Mouse (Mus musculus): ENCODE measurements around the gene Dync1i2. TPM values are rescaled to one million over a fixed set of nuclear protein-coding genes. Genes with fewer than 3 reads are reported as not detected.

The Dync1i2 gene
- total RNA-seq, 2 experiments from 2014 or later, result 44.4 to 45.1 TPM

DNA sequence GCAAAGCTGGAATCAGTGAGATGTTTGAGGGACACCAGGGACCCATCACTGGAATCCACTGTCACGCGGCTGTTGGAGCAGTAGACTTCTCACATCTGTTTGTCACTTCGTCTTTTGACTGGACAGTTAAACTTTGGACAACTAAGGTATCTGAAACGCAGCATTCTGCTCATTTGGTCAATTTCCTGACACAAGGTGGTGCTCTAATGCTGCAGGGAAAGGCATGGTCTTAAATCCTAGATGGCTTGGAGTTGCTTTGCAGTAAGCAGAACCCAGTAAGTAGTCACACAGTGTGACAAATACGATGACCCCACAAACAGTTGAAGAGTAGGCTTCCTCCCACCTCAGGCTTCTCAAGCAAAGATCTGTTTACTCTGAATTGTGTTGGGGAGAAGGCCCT, 39.3 kb downstream of the Dync1i2 start:
- intact Hi-C loops (cut with DNase I; ENCODE audit: low total_unique reads), result loop anchor here (5.0 kb wide), 1 partner anchor 296 kb away; the partner anchor contains the start of gene Dlx2
- DNase-seq, result no peak

DNA sequence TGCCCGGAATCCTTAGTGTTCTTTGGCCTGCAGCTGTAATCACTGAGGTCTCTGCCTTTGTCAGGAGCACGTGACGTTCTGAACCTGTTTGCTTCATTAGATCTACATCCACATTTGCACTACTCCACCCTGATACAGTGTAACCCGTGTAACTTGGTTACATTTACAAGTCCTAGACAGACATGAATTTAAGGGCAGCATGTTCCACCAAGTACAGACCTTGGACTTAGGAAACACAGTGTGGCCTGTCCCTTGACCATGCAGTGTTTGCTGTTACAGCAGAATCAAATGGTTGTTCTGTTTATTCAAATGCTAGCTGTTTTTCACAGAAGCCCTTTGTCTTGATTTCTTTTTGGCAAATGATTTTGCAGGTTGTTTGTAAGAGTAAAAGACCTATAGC, 43.3 kb downstream of the Dync1i2 start:
- intact Hi-C loops (cut with DNase I; ENCODE audit: low total_unique reads), result loop anchor here (5.0 kb wide), 1 partner anchor 292 kb away; the partner anchor contains the start of gene Dlx2
- no peak for DNase-seq

DNA sequence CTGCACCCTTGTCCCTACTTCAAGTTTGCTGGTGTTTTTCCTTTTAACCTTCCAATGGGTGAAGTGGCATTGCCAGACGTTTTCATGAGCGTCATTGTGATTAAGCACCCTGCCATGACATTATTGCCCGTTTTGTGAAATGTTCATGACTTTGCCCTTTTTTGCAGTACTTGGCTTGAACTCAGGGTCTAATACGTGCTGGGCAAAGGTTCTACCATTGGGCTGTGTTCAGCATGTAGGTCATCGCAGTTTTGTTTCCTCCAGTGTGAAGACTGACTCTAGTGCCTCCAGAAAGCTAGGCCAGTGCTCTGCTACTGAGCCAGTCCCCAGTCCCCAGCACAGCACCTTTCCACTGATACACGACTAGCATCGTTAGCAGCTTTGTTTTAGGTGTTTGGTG, 45.1 kb downstream of the Dync1i2 start:
- no peak for DNase-seq
- intact Hi-C loops (cut with DNase I; ENCODE audit: low total_unique reads), result no loop called here

DNA sequence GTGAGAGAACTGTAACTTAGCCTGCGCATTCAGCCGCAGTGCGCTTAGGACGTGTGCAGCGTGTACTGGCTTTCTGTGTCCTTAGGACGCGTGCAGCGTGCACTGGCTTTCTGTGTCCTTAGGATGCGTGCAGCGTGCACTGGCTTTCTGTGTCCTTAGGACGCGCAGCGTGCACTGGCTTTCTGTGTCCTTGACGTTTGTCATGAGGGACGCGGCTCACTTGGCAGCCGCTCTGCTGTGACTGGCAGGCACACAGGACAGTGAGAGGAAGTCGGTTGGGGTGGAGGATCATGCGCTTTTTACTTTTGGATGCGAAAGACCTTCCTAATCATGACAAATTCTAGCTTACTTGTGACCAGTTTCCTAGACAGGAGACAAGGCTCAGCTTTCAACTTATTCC, 53.1 kb downstream of the Dync1i2 start:
- intact Hi-C loops (cut with DNase I; ENCODE audit: low total_unique reads), result no loop called here
- DNase-seq, result no peak

DNA sequence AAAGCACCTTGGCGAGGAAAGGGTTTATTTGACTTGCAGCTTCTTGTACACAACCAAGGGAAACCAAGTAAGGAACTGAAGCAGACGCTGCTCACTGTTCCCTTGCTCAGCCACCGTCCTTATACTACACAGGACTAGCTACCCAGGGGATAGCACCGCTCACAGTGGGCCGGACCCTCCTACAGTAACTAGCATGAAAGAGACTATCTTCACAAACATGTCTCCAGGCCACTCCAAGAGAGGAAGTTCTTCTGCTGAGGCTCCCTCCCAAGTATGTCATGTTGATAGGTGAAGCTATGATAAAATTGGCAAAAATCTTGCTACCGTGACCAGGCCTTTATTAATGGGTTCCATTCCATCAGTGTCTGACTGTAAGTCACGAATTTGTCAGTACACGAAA, 57.2 kb downstream of the Dync1i2 start:
- DNase-seq, result no peak
- intact Hi-C loops (cut with DNase I; ENCODE audit: low total_unique reads), result no loop called here

DNA sequence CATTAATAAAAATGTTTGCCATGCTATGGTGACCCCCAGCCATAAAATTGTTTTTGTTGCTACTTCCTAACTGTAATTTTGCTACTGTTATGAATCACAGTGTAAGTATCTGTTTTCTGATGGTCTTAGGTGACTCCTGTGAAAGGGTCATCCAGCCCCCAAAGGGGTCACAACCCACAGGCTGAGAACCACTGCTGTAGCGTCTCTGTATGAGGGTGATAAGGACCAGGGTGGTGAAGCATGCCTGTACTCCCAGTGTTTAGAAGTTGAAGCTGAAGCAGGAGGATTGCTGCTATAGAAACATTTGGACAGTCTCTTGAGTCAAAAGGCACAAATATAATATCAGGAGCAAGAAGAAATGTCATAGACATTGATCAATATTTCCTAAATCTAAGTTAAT, 57.8 kb downstream of the Dync1i2 start:
- no peak for DNase-seq
- intact Hi-C loops (cut with DNase I; ENCODE audit: low total_unique reads), result no loop called here

DNA sequence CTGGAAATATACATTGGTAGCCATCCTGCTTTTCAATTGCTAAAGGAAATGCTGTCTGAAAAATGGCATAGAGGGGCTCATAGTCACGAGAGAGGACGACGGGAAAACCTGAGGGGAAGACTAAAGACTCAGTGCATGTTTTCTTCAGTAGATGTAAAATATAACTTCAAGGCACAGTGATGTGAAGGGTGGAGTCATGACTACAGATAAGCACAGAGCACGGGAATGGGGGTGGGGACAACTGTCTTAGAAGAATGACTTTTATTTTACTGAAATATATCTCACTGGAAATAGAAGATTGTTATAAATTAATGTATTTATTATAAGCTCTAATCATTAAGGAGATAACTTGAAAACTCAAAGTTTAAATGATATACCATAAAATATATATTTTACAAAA, 58.6 kb downstream of the Dync1i2 start:
- intact Hi-C loops (cut with DNase I; ENCODE audit: low total_unique reads), result no loop called here
- no peak for DNase-seq

DNA sequence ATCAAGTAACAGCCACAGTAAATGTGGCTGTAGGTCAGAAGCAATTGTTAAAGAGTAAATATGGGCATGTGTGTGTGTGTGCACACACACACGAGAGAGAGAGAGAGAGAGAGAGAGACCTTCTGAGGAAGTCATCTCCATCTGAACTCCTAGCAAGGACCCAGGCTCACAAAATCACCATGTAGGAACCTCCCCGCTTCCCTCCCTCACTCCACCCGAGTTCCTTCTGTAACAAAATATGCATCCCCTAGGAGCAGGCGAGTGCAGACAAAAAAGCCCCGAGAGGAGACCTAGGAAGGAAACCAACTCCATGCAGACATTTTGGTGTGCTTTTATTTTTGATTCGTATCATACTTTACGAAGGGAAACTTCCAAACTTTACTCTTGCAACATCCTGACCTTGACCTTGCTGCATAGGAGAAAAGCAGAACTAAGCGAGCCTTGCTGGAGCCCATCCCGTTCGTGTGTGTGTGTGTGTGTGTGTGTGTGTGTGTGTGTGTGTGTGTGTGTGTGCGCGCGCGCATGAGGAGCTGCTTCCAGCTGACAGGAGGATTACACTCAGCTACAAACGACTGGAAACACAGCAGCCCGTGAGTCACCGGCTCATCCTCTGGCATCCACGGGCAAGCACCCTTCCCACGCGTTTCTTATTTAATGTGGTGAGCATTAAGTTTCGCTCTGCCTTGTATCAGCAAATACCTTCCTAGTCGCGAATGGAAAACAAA, 62.6 kb downstream of the Dync1i2 start:
- peak; percentile 60 for DNase-seq
- intact Hi-C loops (cut with DNase I; ENCODE audit: low total_unique reads), result no loop called here

DNA sequence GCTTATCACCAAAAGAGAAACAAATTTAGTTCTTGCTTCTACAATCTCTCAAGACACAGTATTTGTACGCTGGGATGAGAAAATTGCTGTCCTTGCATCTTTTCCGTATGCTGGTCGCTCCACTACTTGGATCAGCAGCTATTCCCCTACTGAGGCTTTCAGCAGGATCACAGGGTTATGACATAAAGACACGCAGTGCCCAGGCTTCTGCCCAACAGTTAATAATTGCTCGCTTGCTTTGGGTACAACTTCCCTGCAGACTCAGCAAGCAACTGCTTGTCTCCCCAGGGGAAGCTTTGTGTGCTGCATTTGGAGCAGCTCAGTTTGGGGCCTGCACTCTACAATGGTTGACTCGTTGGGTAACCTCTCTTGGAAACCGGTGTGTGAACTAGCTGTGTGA, 64.2 kb downstream of the Dync1i2 start:
- DNase-seq, result no peak
- intact Hi-C loops (cut with DNase I; ENCODE audit: low total_unique reads), result no loop called here

DNA sequence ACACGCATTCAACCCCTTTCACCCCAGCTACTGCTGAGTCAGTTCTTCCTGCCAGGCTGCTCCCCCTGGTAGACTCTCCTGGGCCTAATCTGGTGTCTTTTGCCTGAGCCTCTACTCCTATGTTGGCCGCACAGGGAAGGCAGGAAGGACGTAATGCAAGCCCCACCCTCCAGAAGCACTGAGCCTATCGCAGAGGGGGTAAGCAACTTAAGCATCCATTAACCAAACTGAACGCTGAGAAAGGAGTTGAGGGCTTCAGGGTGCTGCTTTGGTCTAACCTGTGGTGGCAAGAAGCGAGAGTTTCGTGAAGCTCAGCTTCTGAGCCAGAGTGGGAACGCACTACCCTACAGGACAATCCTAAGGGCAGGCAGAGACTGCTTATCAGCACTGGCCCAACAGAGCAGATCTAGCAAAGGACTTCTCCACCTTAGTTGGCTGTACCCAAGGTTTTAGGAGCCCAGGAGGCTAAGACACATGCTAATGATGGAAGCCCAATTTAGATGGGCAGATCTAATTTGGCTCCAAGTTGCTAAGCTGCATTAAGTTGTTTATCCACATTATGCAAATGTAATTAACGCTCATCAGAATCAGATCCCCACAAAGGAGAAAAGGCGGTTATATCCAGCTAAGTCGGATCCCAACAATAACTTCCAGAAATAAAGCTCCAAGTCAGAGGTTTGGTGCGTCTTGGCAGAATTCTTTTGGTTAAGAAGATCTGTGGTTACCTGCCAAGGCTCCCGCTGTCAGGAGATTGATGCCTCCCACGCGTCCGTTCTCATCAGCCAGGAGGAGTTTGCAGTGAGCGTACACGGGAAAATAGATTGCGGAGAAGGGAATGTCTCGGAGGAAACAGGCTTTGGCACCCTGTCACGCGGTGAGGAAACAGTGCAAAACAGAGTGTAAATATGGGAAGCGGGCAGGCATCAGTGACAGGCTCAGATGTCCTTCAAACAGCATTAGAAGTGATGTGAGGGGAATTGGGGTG, 67.6 kb downstream of the Dync1i2 start:
- no peak for DNase-seq
- intact Hi-C loops (cut with DNase I; ENCODE audit: low total_unique reads), result no loop called here

DNA sequence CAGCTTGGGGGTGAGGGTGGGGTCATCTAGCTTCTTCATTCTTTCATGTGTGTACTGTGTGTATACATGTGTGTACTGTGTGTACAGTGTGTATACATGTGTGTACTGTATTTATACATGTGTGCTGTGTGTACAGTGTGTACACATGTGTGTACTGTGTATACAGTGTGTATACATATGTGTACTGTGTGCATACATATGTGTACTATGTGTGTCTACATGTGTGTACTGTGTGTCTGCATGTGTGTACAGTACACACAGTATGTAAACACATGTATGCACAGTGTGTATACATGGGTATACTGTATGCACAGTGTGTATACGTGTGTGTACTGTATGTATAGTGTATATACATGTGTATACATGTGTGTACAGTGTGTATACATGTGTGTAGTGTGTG, 70.5 kb downstream of the Dync1i2 start:
- DNase-seq, result no peak
- intact Hi-C loops (cut with DNase I; ENCODE audit: low total_unique reads), result no loop called here

DNA sequence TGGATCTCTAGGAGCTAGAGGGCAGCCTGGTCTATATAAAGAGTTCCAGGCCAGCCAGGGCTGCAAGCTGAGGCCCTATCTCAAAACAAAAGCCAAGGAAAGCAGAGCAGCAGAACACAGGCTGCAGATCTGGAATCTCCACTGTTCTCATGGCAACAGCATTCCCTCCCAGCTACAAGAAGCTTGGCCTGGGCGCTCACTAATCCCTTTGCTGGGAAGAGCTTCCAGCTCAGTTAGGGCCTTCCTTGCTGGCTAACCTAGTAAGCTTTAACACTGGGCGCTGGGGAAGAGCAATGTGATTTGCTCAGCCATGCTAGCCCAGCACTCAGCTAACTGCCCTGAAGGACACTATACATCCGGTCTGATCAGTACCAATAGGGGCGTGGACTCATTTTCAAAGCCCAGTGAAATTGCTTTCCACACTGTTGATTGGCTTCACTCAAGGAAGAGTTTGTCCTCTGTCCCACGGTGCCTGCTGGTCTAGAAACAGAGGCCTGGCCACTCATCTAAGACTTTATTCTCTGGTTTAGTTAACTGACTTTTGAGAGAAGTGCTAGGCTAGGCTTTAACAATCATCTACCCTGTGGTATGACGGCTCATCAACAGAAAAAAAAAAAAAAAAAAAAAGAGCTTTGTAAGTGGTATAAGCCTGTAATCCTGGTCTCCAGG, 78.7 kb downstream of the Dync1i2 start:
- peak; percentile 18 for DNase-seq

DNA sequence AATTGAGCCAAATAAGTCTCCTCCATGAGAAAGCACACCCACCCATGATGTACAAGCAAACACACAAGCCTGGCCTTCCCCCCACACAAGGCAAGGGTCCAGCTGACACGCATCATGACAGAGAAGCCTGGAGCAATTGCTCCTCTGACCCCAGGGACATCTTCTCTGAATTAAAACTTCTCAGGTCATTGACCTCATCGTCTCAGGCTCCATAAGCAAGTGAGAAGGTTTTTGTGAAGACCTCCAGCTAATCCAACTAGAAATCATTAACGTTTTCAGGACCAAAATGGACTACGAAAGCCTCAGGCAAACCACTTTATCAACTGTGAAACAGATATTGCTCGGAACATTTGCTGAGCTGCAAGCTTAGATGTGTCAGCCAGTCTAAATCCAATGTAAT, 80.1 kb downstream of the Dync1i2 start:
- no peak for DNase-seq
- intact Hi-C loops (cut with DNase I; ENCODE audit: low total_unique reads), result no loop called here

More for the DNA sequence above, 78.7 kb downstream of the Dync1i2 start:
- intact Hi-C loops (cut with DNase I; ENCODE audit: low total_unique reads), result no loop called here

DNA sequence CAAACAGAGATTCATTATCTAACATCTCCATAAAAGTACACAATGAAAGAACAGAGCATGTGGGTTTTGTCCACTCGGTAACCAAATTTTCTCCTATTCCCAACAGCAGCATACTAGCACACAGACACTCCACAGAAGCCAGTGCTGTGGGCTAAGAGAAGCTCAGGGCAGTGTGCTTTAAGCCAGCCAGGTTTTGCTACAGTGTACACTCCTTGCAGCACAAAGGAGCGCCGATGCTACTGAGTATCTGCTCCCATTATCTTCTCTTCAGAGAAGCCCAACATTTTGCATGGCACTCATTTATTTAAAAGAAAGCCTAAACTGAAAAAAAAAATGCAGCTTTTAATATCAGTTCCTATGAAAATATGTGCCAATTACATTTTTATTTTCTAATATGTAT, 82.5 kb downstream of the Dync1i2 start:
- intact Hi-C loops (cut with DNase I; ENCODE audit: low total_unique reads), result no loop called here
- DNase-seq, result no peak

DNA sequence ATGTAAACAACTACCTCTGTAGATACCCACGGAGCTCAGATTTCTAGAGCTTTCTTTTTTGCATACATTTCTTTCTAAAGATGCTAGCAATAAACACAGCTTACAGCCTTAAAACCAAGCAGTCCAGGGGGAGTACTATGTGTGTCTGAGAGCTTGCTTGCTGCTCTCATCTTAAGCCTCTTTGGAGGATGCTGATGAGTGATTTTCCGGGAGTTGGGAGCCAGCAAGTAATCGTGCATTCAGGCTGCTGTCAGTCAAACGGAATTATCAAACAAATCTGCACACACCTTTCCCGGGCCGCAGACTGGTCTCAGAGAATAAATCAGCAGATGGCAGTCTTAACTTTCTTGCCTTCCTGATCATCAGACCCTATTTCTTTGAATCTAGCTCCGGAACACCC, 83.0 kb downstream of the Dync1i2 start:
- no peak for DNase-seq

DNA sequence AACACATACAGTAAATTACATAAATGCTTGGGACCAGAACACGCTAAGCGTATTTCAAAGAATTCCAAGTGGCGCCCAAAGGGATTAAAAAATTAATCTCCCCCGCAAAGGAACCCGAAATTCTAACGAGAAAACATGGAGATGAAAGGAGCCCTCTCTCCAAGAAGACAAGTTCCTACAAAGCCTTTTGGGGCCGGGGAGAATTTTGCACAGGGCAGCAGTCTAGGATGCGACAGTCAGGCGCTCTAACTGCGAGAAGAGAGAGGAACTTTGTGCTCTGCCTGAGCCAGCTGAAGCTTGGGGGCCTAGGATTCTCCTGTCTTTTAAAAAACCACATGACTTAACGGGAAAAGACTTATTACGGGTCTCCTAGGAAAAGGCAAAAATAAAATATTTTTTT, 84.3 kb downstream of the Dync1i2 start:
- intact Hi-C loops (cut with DNase I; ENCODE audit: low total_unique reads), result no loop called here
- no peak for DNase-seq

More for the DNA sequence above, 83.0 kb downstream of the Dync1i2 start:
- intact Hi-C loops (cut with DNase I; ENCODE audit: low total_unique reads), result no loop called here

DNA sequence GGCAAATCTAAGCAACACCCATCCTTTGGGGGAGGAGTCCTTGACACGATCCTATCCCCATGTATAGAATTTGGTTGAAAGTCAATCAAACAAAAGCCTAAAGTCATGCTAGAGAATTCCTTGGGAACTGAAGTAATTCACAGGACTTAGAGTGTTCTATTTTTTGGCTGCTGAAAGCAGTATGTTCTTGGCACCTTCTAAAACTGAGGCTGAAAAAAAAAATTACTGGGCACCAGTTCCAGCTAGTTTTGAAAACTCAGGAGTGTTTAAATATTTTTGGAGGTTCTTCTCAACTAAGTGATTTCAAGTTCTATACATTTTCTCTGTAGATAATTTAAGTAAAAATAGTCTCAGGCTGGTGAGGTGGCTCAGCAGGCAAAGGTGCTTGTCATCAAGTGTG, 86.0 kb downstream of the Dync1i2 start:
- no peak for DNase-seq
- intact Hi-C loops (cut with DNase I; ENCODE audit: low total_unique reads), result no loop called here

DNA sequence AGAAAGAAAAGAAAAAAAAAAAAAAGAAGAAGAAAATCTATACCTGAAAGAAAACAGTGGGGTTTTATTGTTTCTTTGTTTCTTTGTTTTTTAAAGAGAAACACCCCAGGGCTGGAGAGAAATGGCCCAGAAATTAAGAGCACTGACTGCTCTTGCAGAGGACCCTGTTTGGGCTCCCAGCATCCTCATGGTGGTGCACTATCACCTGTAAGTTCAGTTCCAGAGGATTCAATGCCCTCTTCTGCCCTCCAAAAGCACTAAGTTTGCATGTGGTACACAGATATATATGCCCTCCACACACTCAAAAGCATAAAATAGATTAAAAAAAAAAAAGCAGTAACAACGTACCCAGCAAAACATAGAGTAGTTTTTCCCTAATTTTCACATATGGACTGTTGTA, 87.2 kb downstream of the Dync1i2 start:
- no peak for DNase-seq
- intact Hi-C loops (cut with DNase I; ENCODE audit: low total_unique reads), result no loop called here

DNA sequence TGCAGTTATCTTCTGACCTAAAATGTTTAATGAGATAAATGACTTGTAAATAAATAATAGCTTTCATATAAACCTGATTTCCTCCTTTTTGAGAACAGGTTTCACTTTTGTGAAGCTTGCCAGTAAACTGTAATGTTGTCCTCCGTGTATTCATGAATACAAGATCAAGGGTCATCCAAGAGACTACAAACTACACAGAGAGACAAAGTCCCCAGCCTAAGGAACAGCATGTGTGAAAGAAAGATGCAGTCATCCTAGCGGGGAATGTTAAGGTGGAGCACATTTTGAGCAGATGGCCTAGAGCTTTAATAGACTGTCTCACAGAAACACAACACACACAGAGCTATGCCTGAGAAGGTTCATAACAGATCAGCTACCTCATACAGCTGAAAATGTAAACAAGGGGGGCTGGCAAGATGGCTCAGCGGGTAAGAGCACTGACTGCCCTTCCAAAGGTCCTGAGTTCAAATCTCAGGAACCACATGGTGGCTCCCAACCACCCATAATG, 90.7 kb downstream of the Dync1i2 start:
- DNase-seq, result no peak
- intact Hi-C loops (cut with DNase I; ENCODE audit: low total_unique reads), result no loop called here

DNA sequence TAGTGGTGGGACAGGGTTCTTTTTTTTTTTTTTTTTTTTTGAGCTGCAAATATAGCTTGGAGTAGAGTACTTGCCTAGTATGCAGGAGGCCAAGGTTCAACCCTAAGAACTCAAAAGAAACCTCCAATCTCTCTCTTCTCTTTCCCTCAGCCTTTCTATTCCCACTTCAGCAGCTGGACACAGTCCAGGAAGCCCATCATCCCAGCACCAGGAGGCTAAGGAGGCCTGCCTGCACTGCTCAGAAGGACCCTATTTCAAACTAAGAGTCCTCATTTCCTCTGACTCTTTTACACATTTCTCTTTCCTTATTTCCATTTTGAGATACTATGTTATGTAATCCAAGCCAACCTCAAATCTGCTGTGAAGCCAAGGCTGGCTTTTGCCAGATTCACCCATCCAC, 91.7 kb downstream of the Dync1i2 start:
- no peak for DNase-seq
- intact Hi-C loops (cut with DNase I; ENCODE audit: low total_unique reads), result no loop called here

All from gastrocnemius, postnatal 14 days (tissue).